Mouse (Mus musculus) B cell, adult 2 months (primary cell): ENCODE measurements at regions not wholly inside any gene's neighbourhood (a gene's known extent, or its start where the extent isn't known, plus 50 kb on each side); places are given as distances from the start of the nearest gene placed in this dataset.
"Not testable (repeated sequence)": the region's sequence is repeated elsewhere in the genome, so short reads cannot be mapped to it uniquely, and the experiment has no call there.

Source experiments
- DNase-seq, 2 experiments: peaks; one replicate each; pipeline ENCODE4 v3.0.0; 2022

GRCm38 (mm10) chr2:3864872-3865271 lies 152.6 kb upstream of the Frmd4a start:
- DNase-seq, result no peak

- DNase-seq, result not testable (repeated sequence)
Observed at GRCm38 (mm10) chr2:3866736-3867135, 150.8 kb upstream of the Frmd4a start.

- no peak for DNase-seq
Observed at GRCm38 (mm10) chr2:3869701-3870100, 147.8 kb upstream of the Frmd4a start.

- no peak for DNase-seq
Observed at GRCm38 (mm10) chr2:3871748-3872147, 145.8 kb upstream of the Frmd4a start.

- DNase-seq, result no peak
Observed at GRCm38 (mm10) chr2:3887000-3887399, 130.5 kb upstream of the Frmd4a start.

GRCm38 (mm10) chr2:3887845-3888433 lies 129.6 kb upstream of the Frmd4a start:
- no peak for DNase-seq

- DNase-seq, result no peak
Observed at GRCm38 (mm10) chr2:3889381-3889780, 128.1 kb upstream of the Frmd4a start.

- no peak for DNase-seq
Observed at GRCm38 (mm10) chr2:3890462-3890861, 127.1 kb upstream of the Frmd4a start.

GRCm38 (mm10) chr2:3907026-3907425 lies 110.5 kb upstream of the Frmd4a start:
- DNase-seq, result no peak

GRCm38 (mm10) chr2:3908192-3908591 lies 109.3 kb upstream of the Frmd4a start:
- DNase-seq, result no peak

- DNase-seq, result peak; percentile 20 to 23
Observed at GRCm38 (mm10) chr2:3910086-3910891, 107.2 kb upstream of the Frmd4a start.

GRCm38 (mm10) chr2:3915141-3915540 lies 102.4 kb upstream of the Frmd4a start:
- no peak for DNase-seq

- DNase-seq, result no peak
Observed at GRCm38 (mm10) chr2:3916365-3916764, 101.2 kb upstream of the Frmd4a start.

- no peak for DNase-seq
Observed at GRCm38 (mm10) chr2:3918156-3918555, 99.4 kb upstream of the Frmd4a start.

GRCm38 (mm10) chr2:3919893-3920292 lies 97.6 kb upstream of the Frmd4a start:
- DNase-seq, result no peak

- not testable (repeated sequence) for DNase-seq
Observed at GRCm38 (mm10) chr2:3921084-3921483, 96.4 kb upstream of the Frmd4a start.

GRCm38 (mm10) chr2:3922739-3923138 lies 94.8 kb upstream of the Frmd4a start:
- DNase-seq, result no peak

- DNase-seq, result no peak
Observed at GRCm38 (mm10) chr2:3924696-3925095, 92.8 kb upstream of the Frmd4a start.

- DNase-seq, result no peak
Observed at GRCm38 (mm10) chr2:3925199-3925598, 92.3 kb upstream of the Frmd4a start.

- no peak for DNase-seq
Observed at GRCm38 (mm10) chr2:3926129-3926528, 91.4 kb upstream of the Frmd4a start.

- DNase-seq, result no peak
Observed at GRCm38 (mm10) chr2:3927141-3927810, 90.2 kb upstream of the Frmd4a start.

GRCm38 (mm10) chr2:3927853-3928252 lies 89.7 kb upstream of the Frmd4a start:
- DNase-seq, result no peak

- no peak for DNase-seq
Observed at GRCm38 (mm10) chr2:3930650-3931049, 86.9 kb upstream of the Frmd4a start.

GRCm38 (mm10) chr2:3940786-3941185 lies 76.7 kb upstream of the Frmd4a start:
- DNase-seq, result no peak
